Mouse (Mus musculus): ENCODE data around the gene Stambpl1.
A peak's percentile ranks its signal among the peaks of the same experiment; 100 is the strongest.
"Not testable (repeated sequence)": the region's sequence is repeated elsewhere in the genome, so short reads cannot be mapped to it uniquely, and the experiment has no call there.

Stambpl1 gene

DNA sequence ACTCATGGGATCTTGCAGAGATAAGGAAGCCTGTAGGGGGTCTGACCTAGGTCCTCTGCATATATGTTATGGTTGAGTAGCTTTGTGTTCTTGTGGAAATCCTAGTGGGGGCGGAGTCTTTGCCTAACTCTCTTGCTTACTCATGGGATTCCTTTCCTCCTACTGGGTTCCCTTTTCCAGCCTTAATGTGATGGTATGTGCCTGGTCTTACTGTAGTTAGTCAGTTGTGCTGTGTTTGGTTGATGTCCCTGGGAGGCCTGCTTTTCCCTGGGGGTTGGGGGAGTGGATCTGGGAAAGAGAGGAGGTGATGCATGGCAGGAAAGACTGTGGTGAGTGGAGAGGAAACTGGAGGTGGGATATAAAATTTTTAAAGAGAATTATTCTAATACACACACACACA is 6.0 kb downstream of the Stambpl1 start:
- DNase-seq (ENCODE audit: low read depth) = no peak

DNA sequence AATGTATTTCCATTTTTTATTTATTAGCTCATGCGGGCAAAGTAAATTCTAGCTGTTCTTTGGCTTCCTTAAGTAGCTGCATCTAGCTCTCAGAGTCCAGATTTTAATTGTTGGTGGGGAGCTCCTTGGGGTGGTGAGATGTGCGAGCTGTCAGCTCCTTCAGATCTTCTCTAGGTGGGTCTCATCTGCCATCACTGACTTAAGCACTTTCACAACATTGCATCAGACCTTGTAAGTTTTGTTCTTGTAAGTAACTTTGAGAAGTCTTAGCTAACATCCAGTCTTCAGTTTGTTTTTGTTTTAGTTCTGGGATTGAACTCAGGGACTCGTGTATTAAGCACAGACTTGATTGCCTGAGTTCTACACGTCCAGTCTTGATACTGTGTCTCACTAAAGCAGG is 6.9 kb downstream of the Stambpl1 start:
- no peak for DNase-seq (ENCODE audit: low read depth)

GRCm38 (mm10) chr19:34199488-34199887 is 7.5 kb downstream of the Stambpl1 start:
- DNase-seq (ENCODE audit: low read depth) = no peak

- no peak for DNase-seq (ENCODE audit: low read depth)
Measured at GRCm38 (mm10) chr19:34202668-34203067, 10.6 kb downstream of the Stambpl1 start.

GRCm38 (mm10) chr19:34206128-34206527 is 14.1 kb downstream of the Stambpl1 start:
- not testable (repeated sequence) for DNase-seq (ENCODE audit: low read depth)

DNA sequence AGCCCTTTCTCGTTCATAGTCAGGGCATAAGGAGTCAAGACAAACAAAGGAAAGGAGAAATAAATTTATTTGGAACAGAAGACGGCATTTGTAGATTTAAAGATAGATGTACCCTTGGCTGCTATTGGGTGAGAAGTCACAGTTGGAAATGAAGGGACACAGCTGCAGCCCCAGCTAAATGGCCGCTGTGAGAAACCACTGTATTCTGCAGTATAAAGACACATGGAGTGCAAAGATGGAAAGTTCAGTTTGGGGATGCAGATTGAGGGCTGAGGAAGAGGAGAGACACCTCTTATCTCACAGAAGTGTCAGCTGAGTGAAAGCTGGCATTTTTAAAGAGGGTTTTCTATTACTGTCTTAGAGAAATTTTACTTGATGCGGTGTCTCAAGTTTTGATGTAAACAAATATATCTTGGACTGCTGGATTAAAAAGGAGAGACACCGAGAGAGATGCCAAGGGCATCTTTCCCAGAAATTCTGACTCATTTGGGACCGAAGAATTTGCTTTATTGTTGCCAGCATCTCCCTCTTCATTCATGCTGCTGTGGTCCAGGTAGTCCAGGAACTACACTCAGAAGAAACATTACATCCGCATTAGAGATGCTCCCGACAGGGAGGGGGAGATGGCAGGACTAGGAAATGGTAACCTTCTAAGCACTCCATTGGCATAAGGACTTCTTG is 14.9 kb downstream of the Stambpl1 start:
- DNase-seq (ENCODE audit: low read depth) = peak; percentile 50

DNA sequence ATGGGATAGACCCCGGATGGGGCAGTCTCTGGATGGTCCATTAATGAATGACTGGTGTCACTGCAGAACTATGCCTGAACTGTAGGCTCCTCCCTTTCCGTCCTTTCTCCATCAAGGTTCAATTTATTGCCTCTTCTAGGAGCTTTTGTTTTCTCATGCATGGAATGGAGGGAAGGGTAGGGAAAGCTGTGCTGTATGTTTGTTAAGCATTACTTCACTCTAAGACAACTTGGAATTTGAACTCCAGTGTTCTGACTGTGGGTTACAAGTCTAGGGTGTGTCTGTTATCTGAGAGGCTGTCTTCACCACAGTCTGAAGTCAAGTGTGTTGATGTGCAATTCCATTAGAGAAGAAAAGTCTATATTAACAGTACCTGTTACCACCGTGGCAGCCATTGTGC is 17.0 kb downstream of the Stambpl1 start:
- DNase-seq (ENCODE audit: low read depth) = no peak

DNA sequence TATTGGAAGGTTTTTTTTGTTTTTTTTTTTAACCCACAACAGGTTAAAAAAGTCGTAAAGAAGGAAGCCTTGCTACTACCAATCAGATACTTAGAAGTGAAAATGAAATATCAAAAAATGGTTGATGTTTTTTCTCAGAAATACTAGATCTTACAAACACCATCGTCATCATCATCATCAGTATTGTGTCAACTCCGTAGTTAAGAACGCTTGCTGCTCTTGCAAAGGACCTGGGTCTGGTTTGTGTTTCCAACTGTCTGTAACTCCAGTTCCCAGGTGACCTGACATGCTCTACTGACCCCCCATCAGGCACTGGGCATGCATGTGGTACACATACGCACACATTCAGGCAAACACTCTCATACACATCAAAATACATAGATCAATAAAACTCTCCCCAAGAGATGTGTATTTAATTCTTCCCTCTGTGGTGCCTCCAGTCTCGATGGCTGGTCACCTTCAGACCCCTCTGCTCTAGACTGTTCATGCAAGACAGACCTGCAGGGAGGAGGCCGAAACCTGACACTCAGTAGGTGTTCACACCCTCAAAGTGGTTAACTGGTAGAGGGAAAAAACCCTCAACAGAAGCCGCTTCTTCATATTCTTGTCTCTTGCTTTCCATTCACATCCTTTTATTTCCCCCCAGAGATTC is 18.0 kb downstream of the Stambpl1 start:
- no peak for DNase-seq (ENCODE audit: low read depth)

DNA sequence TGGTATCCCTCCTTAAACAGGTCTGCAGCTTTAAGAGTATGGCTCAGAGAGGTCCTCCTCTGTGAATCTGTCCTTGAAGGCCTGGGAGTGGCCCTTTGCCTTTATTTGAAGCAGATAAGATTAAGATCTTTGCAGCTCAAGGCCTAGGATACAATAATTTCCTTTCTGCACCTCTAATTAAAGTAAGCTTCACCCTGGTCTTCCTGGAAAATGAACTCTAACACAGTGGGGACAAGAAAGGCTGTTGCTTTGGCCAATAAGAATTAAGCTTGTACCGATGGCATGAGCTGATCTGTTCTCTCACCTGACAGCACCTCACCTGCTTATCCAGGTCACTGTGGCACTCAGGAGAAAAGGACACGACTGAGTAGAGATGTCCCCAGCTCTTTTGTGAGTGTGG is 18.8 kb downstream of the Stambpl1 start:
- no peak for DNase-seq (ENCODE audit: low read depth)

DNA sequence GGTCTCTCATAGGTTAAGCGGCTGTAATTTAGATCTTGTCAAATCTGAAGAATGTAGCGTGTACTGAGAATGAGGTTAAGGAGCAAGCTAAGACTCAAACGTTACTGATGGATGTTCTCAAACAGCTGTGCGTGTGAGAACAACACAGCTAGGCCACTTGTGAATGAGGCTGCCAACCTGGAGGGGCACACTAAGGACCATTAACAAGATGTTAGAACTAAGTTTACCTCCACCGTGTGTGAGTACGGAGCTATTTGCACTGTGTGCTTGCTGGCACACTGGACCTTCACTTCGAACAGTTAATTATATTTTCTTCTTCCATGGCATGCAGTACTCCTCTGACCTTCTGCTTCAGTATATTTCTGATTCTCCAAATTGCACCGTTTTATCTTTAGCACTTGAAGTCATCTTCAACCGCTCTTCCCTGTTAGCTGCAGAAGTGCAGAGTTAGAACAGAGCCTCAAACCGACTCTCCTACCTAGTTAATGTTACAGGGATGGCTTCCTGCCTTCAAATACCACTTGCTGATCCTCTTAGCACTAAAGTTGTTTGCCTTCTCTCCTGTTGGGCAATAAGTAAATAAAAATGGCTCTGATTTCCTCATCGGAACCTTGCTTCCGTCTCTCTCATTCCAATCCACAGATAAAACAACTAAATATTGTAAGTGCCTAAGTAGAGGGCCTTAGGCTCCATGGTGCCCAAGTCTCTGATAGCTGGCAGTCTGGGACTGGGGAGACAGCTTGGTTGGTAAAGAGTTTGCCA is 20.6 kb downstream of the Stambpl1 start:
- no peak for DNase-seq (ENCODE audit: low read depth)

GRCm38 (mm10) chr19:34213251-34213645 is 21.2 kb downstream of the Stambpl1 start:
- no peak for DNase-seq (ENCODE audit: low read depth)

- no peak for DNase-seq (ENCODE audit: low read depth)
Measured at GRCm38 (mm10) chr19:34214136-34214535, 22.1 kb downstream of the Stambpl1 start.

- no peak for DNase-seq (ENCODE audit: low read depth)
Measured at GRCm38 (mm10) chr19:34216956-34217355, 24.9 kb downstream of the Stambpl1 start.

GRCm38 (mm10) chr19:34217761-34218160 is 25.7 kb downstream of the Stambpl1 start:
- DNase-seq (ENCODE audit: low read depth) = no peak

DNA sequence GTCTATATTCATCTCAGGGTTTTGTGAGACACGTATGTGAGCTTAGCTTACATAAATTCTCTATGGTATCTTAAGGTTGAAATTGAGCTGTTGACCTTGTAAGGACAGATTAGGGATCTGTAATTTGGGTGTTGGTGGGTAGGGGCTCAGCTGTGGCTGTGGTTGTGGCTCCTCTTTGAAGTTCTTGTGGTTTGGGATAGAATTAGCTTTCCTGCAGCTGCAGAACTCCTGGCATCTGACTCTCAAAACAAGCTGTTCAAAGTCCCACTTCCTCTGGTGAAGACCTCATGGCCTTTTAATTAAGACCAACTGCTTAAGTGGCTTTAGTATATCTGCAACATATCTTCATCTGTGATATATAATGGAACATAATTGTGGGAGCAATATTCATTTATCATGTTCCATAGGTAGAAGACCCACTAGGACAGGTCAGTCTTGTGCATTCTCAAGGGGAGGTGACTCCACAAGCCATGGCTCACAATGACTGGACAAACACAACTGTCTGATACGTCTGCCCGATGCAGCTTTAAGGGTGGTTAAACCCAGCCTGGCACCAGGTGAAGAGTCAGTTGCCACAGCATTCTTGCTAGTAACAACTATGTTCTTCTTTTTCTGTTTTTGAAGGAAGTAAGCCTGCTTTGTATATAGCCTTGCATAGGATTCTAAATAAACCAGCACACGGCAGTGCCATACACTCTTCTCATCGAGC is 27.4 kb downstream of the Stambpl1 start:
- DNase-seq (ENCODE audit: low read depth) = no peak

DNA sequence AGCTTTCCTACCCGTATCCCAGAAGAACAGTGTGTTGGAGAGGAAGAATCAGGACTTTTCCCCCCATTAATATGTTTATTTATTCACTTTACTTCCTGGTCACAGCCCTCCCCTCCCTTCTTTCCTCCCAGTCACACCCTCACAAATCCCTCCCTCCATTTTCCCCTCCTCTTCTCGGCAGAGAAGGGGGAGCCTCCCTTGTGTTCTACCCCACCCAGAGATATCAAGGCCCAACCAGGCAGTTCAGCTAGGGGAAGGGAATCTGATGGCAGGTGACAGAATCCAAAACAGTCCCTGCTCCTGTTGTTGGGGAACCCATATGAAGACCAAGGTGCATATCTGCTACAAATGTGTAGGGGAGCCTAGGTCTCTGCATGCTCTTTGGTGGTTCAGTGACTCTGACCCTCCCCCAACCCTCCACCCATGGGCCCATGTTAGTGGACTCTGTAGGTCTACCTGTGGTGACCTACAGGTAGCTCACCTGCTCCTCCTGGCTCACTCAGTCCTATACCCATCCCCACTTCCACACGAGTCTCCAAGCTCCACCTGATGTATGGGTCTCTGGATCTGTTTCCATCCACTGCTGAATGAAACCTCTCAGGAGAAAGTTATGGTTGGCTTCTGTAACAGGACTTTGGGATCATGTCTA is 28.8 kb downstream of the Stambpl1 start:
- no peak for DNase-seq (ENCODE audit: low read depth)

DNA sequence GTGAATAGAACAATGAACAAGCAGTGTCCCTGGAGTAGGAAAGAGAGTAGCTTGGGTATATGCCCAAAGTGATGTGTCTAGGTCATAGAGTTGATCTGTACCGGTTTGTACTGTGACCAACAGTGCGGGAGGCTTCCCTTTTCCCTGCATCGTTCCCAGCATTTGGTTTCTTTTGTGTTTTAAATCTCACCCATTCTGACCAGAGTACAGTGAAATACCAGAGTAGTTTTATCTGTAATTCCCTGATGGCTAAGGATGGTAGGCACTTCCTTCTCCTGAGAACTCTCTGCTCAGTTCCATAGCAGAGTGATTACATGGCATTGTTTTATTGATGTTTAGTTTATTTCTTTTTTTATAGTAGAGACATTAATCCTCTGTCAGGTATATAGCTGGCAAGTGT is 30.8 kb downstream of the Stambpl1 start:
- no peak for DNase-seq (ENCODE audit: low read depth)

- no peak for DNase-seq (ENCODE audit: low read depth)
Measured at GRCm38 (mm10) chr19:34231596-34231995, 39.6 kb downstream of the Stambpl1 start.

GRCm38 (mm10) chr19:34232326-34232725 is 40.3 kb downstream of the Stambpl1 start:
- no peak for DNase-seq (ENCODE audit: low read depth)

DNA sequence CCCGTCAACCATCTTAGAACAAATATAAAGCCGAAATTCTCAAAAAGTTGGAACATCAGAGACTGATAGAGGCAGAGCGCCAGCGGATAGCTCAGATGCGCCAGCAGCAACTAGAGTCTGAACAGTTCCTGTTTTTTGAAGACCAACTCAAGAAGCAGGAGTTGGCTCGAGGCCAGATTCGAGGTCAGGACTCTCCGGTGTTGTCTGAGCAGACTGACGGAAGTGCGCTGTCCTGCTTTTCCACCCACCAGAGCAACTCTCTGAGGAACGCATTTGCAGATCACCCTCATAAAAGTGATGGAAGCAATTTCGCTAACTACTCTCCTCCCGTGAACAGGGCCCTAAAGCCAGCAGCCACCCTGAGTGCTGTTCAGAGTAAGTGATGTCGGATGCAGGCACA is 41.9 kb downstream of the Stambpl1 start:
- DNase-seq (ENCODE audit: low read depth) = no peak

GRCm38 (mm10) chr19:34236049-34236448 is 44.0 kb downstream of the Stambpl1 start:
- no peak for DNase-seq (ENCODE audit: low read depth)

DNA sequence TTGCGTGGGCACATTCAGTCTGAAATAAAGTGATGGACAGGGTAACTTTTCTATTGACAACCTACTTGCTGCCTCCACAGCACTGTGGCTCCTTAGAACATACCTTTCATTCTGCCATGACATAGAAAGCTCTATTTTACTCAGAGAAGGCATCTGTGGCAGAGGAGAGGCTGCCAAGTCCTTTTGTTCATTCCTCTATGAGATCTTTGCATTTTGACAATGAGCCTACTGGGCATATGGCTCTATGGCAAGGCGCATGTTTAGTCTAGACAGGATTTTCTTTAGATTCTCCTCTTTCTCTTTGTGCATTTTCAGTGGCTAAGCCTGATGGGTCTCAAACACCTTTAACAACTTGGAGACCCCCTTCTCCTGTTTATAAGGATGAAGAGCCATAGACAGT is 45.7 kb downstream of the Stambpl1 start:
- no peak for DNase-seq (ENCODE audit: low read depth)

All from fibroblast of lung, adult 2 months (primary cell).